Mouse (Mus musculus): ENCODE results near the gene Kansl1. TPM values are rescaled to one million over a fixed set of nuclear protein-coding genes. Genes with fewer than 3 reads are reported as not detected.

The Kansl1 gene
- polyA plus RNA-seq, 1 experiment from 2014 or later: 5.6 TPM

DNA sequence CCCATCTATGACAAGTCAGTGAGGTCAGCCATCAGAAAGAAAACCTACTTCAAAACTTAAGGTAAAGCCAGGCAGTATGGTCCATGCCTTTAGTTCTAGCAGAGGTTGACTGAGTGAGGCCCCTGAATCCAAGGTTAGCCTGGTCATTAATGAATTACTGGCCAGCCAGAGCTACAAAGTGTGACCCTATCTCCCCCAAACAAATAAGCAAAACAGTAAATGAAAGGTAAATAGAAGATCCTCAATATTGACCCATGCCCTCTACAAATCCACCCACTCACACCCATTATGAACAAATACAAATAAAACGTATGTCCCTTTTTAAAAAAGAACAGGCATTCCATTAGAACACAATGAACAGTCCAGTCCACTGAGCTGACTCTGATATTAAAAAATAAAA, 76.5 kb downstream of the Kansl1 start:
- no peaks in the 10 kb centered on the region; the same call in 1 of the 2 replicates for H3K36me3 ChIP-seq (ENCODE audit: control insufficient read depth, insufficient read depth)
- no peaks in the 10 kb centered on the region; the same call in none of the 2 replicates for H3K4me1 ChIP-seq (ENCODE audit: control insufficient read depth, low read depth, low read length)
- H3K9ac ChIP-seq (ENCODE audit: low read depth, low read length): no peak overlapping the region
- peak; percentile 55 for ATAC-seq (ENCODE audit: low read depth)
- no peak overlapping the region for H3K27ac ChIP-seq (ENCODE audit: low read length)
- WGBS (ENCODE audit: insufficient replicate concordance): 60% methylated on average over 1 of the region's 1 CpGs
- no peaks in the 10 kb centered on the region for H3K9me3 ChIP-seq (replicated peaks; ENCODE audit: control insufficient read depth, low read length)
- H3K4me2 ChIP-seq (ENCODE audit: low read depth, low read length): no peak overlapping the region
- H3K4me3 ChIP-seq (ENCODE audit: low read depth, low read length): no peak overlapping the region
- no peaks in the 10 kb centered on the region for H3K27me3 ChIP-seq (ENCODE audit: control insufficient read depth, insufficient read depth, low read depth, low read length)

DNA sequence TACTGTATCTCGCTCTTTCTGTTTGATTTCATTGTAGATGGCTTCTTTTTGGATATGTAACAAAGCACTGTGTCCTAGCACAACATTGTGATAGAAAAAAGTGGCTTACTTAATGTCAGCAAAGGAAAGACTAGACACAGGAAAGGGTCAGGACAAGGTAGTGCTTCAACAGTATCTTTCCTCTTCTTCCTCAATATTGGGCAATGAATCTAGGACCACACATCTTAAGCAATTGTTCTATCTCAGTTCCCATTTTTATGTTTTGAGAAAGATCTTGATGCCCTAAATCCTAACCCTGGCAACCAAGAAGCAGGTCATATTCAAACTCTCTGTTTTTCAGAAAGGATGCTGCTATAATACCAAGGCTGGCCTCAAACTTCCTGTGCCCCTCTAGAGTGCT, 81.4 kb downstream of the Kansl1 start:
- 74% methylated on average over 1 of the region's 1 CpGs for WGBS (ENCODE audit: insufficient replicate concordance)
- no peaks in the 10 kb centered on the region; the same call in 1 of the 2 replicates for H3K4me1 ChIP-seq (ENCODE audit: control insufficient read depth, low read depth, low read length)
- H3K9me3 ChIP-seq (replicated peaks; ENCODE audit: control insufficient read depth, low read length): no peaks in the 10 kb centered on the region
- H3K27ac ChIP-seq (ENCODE audit: low read length): no peak overlapping the region
- ATAC-seq (ENCODE audit: low read depth): no peak
- no peak overlapping the region for H3K4me3 ChIP-seq (ENCODE audit: low read depth, low read length)
- H3K27me3 ChIP-seq (ENCODE audit: control insufficient read depth, insufficient read depth, low read depth, low read length): no peaks in the 10 kb centered on the region
- H3K9ac ChIP-seq (ENCODE audit: low read depth, low read length): no peak overlapping the region
- no peaks in the 10 kb centered on the region for H3K36me3 ChIP-seq (ENCODE audit: control insufficient read depth, insufficient read depth)
- H3K4me2 ChIP-seq (ENCODE audit: low read depth, low read length): no peak overlapping the region

DNA sequence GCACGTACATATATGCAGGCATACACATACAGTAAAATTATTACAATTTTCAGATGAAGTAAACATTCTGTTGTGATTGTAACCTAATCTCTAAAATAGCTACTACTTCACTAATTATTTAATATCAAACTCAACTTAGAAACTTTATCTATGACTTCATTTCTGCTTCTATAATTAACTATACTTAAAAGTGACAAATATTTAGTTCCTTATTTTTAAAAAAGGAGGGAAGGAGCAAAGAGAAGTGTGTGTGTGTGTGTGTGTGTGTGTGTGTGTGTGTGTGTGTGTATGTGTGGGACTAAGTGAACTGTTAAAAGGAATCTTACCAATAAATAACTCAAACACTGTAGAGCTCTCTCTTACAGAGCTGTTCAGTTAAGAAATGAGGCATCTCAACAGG, 82.1 kb downstream of the Kansl1 start:
- H3K27me3 ChIP-seq (ENCODE audit: control insufficient read depth, insufficient read depth, low read depth, low read length): no peaks in the 10 kb centered on the region
- H3K4me3 ChIP-seq (ENCODE audit: low read depth, low read length): no peak overlapping the region
- H3K9me3 ChIP-seq (replicated peaks; ENCODE audit: control insufficient read depth, low read length): no peaks in the 10 kb centered on the region
- no peak overlapping the region for H3K4me2 ChIP-seq (ENCODE audit: low read depth, low read length)
- no peaks in the 10 kb centered on the region; the same call in 1 of the 2 replicates for H3K4me1 ChIP-seq (ENCODE audit: control insufficient read depth, low read depth, low read length)
- 78% methylated on average over 1 of the region's 1 CpGs for WGBS (ENCODE audit: insufficient replicate concordance)
- no peak overlapping the region for H3K9ac ChIP-seq (ENCODE audit: low read depth, low read length)
- H3K36me3 ChIP-seq (ENCODE audit: control insufficient read depth, insufficient read depth): no peaks in the 10 kb centered on the region
- no peak overlapping the region for H3K27ac ChIP-seq (ENCODE audit: low read length)
- ATAC-seq (ENCODE audit: low read depth): no peak

DNA sequence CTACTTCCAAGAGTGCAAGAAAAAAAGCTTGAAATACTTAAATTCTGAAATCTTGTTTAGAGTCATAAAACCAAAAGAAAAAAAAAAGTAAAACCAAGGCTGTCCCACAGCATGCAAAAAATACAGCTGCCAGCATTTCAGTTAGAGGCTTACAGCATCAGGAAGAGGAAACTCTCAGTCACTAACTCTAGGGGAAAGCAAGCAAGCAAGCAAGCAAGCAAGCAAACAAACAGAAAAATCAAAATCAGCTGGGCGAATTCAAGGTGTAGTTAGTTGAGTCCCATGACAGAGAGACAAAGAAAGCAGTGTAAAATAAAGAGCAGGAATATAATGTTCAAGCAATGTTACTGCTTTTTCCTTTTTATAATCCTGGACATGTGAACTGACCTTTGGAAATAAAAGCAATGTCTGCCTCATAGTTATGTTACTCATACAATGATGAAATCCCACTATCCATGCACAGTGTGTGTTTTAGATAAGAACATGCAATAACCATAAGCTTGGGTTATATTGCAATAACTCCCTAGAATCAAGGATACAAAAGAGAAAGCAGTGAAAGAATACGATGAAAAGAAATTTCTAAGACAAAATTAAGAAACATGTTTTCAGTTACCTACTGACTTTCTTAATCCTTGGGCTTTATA, 85.4 kb downstream of the Kansl1 start:
- ATAC-seq (ENCODE audit: low read depth): no peak
- Histone ChIP-seq H3K4me1 (ENCODE audit: control insufficient read depth, low read depth, low read length) (no peaks in the 10 kb centered on the region; the same call in 1 of the 2 replicates), H3K36me3 (ENCODE audit: control insufficient read depth, insufficient read depth) (no peaks in the 10 kb centered on the region), H3K4me3 (ENCODE audit: low read depth, low read length) (no peak overlapping the region), H3K4me2 (ENCODE audit: low read depth, low read length) (no peak overlapping the region), H3K27me3 (ENCODE audit: control insufficient read depth, insufficient read depth, low read depth, low read length) (no peaks in the 10 kb centered on the region), H3K9ac (ENCODE audit: low read depth, low read length) (no peak overlapping the region), H3K27ac (ENCODE audit: low read length) (no peak overlapping the region), H3K9me3 (replicated peaks; ENCODE audit: control insufficient read depth, low read length) (no peaks in the 10 kb centered on the region)
- WGBS (ENCODE audit: insufficient replicate concordance): 76% methylated on average over 2 of the region's 2 CpGs

DNA sequence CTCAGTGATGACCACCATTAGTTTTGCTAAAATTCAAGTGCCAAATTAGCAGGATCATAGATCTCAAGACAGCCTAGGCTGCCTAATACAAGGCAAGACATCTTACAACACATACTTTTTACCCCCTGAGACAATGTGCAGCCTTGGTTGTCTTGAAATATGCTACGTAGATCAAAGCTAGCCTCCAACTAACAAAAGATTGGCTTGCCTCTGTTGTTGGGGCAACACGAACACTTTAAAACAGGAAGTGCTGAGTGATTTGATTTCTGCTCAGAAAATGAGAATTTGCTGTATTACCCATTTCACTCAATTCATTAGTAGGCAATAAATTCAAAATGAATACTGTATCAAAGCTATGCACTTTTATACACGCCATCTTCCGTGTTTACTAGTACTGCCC, 86.8 kb downstream of the Kansl1 start:
- peaks cover 2% of the 10 kb centered on the region; the same call in 1 of the 2 replicates for H3K36me3 ChIP-seq (ENCODE audit: control insufficient read depth, insufficient read depth)
- ATAC-seq (ENCODE audit: low read depth): no peak
- H3K4me1 ChIP-seq (ENCODE audit: control insufficient read depth, low read depth, low read length): no peaks in the 10 kb centered on the region
- no peak overlapping the region for H3K27ac ChIP-seq (ENCODE audit: low read length)
- 71% methylated on average over 4 of the region's 4 CpGs for WGBS (ENCODE audit: insufficient replicate concordance)
- H3K4me2 ChIP-seq (ENCODE audit: low read depth, low read length): no peak overlapping the region
- H3K27me3 ChIP-seq (ENCODE audit: control insufficient read depth, insufficient read depth, low read depth, low read length): no peaks in the 10 kb centered on the region
- no peak overlapping the region for H3K9ac ChIP-seq (ENCODE audit: low read depth, low read length)
- H3K9me3 ChIP-seq (replicated peaks; ENCODE audit: control insufficient read depth, low read length): no peaks in the 10 kb centered on the region
- no peak overlapping the region for H3K4me3 ChIP-seq (ENCODE audit: low read depth, low read length)

DNA sequence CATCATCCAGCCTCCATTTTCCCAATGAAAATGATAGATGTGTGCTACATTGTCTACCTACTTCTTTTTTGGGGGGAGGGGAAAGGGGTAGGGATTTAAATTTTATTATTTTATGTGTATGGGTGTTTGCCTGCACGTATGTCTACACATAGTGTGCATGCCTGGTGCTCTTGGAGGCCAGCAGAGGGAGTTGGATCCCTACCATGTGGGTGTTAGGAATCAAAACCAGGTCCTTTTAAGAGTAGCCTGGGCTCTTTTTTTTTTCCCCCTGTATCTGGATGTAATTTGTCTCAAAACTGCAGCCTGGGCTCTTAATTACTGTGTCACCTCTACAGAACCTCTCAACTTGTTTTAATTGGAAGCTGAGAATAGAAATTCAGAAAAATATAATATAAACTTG, 89.0 kb downstream of the Kansl1 start:
- Histone ChIP-seq H3K36me3 (ENCODE audit: control insufficient read depth, insufficient read depth) (peaks cover 2% of the 10 kb centered on the region; the same call in 1 of the 2 replicates), H3K9ac (ENCODE audit: low read depth, low read length) (no peak overlapping the region), H3K27ac (ENCODE audit: low read length) (no peak overlapping the region), H3K9me3 (replicated peaks; ENCODE audit: control insufficient read depth, low read length) (no peaks in the 10 kb centered on the region), H3K4me3 (ENCODE audit: low read depth, low read length) (no peak overlapping the region), H3K27me3 (ENCODE audit: control insufficient read depth, insufficient read depth, low read depth, low read length) (no peaks in the 10 kb centered on the region), H3K4me2 (ENCODE audit: low read depth, low read length) (no peak overlapping the region), H3K4me1 (ENCODE audit: control insufficient read depth, low read depth, low read length) (no peaks in the 10 kb centered on the region)
- ATAC-seq (ENCODE audit: low read depth): no peak
- 61% methylated on average over 1 of the region's 1 CpGs for WGBS (ENCODE audit: insufficient replicate concordance)

DNA sequence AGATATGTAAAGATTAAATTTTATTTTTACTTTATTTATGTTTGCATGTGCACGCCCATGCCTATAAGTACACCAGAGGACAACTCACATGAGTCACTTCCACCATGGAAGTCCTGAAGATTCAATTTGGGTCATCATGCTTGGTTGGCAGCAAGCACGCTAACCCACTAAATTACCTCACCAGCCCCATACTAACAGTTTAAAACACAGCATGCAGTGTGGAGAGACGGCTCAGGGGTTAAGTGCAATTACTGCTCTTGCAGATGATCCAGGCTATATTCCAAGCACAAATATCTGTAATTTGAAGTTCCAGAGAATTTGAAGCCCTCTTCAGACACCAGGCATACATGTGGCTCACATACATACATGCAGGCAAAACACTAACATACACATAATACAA, 92.4 kb downstream of the Kansl1 start:
- no peak for ATAC-seq (ENCODE audit: low read depth)
- Histone ChIP-seq H3K36me3 (ENCODE audit: control insufficient read depth, insufficient read depth) (peaks cover 2% of the 10 kb centered on the region; the same call in 1 of the 2 replicates), H3K27ac (ENCODE audit: low read length) (no peak overlapping the region), H3K9ac (ENCODE audit: low read depth, low read length) (no peak overlapping the region), H3K9me3 (replicated peaks; ENCODE audit: control insufficient read depth, low read length) (no peaks in the 10 kb centered on the region), H3K4me1 (ENCODE audit: control insufficient read depth, low read depth, low read length) (no peaks in the 10 kb centered on the region), H3K4me3 (ENCODE audit: low read depth, low read length) (no peak overlapping the region), H3K4me2 (ENCODE audit: low read depth, low read length) (no peak overlapping the region), H3K27me3 (ENCODE audit: control insufficient read depth, insufficient read depth, low read depth, low read length) (no peaks in the 10 kb centered on the region)
- WGBS (ENCODE audit: insufficient replicate concordance): 86% methylated on average over 3 of the region's 3 CpGs

DNA sequence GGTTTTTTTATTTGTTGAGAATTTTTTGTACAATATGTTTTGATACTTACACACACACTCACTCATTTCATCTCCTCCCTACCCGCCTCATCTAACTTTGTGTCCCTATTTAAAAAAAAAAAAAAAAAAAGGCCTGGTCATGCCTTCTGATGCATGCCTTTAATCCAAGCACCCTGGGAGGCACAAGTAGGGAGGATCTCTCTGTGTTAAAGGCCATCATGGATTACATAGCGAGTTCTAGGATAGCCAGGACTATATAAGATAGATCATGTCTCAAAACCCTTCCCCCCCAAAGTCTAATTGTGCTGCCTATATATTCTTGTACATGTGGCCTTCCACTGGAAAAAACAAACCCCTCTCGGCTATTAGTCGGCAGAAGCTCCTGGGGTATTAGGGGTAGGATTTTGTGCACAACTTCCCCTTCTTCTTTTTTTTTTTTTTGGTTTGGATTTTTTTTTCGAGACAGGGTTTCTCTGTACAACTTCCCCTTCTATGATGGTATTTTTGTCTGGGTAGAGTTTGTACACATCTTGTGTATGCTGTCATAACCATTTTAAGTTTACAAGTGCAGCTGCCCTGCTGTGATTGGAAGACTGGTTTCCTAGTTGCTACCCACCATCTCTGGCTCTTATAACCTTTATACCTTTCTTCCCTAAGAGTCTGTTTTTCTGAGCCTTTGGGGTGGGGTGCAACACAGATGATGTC, 101.0 kb downstream of the Kansl1 start:
- 55% methylated on average over 5 of the region's 5 CpGs for WGBS (ENCODE audit: insufficient replicate concordance)

More for the DNA sequence above, 101.0 kb downstream of the Kansl1 start:
- Histone ChIP-seq H3K4me2 (ENCODE audit: low read depth, low read length) (no peak overlapping the region), H3K9me3 (replicated peaks; ENCODE audit: control insufficient read depth, low read length) (no peaks in the 10 kb centered on the region), H3K4me3 (ENCODE audit: low read depth, low read length) (no peak overlapping the region), H3K9ac (ENCODE audit: low read depth, low read length) (no peak overlapping the region), H3K4me1 (ENCODE audit: control insufficient read depth, low read depth, low read length) (no peaks in the 10 kb centered on the region), H3K27me3 (ENCODE audit: control insufficient read depth, insufficient read depth, low read depth, low read length) (no peaks in the 10 kb centered on the region), H3K27ac (ENCODE audit: low read length) (no peak overlapping the region), H3K36me3 (ENCODE audit: control insufficient read depth, insufficient read depth) (no peaks in the 10 kb centered on the region)
- no peak for ATAC-seq (ENCODE audit: low read depth)
